20 mouse cellular contexts compared by ENCODE assay signal in the genomic region with DNA sequence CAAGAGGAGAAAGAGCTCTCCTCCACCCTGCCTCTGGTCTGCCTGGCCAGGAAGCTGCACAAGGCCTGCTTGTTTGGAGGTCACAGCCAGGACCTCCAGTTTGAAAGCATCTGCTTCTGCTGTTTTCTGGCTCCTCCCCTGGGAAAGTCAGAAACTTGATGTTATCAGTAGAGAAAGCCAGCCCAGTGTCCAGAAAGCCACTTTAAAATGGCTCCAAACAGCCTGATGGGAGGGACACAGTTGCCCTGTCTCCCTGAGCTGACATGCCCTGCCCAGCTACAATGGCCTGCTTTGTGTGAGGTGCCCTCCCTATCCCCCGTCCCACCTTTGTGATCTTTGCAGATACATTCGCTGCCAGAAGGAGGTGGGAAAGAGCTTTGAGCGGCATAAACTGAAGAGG. TPM values are rescaled to one million over a fixed set of nuclear protein-coding genes. Genes with fewer than 3 reads are reported as not detected.
DNase-seq lines count a peak whose midpoint lies in the region; ATAC-seq and TF ChIP-seq lines count a peak whose summit lies in the region.
"Had no signal": no experiment of that assay in that cellular context is flagged by ENCODE, and none has a peak within 500 bp of the region (broad histone marks: within the 10 kb centered on the region; RNA-seq: fewer than 3 reads in every experiment).

No protein-coding gene starts in this region.

- peaks cover 12% of the 10 kb centered on the region for H3K36me3 ChIP-seq in hindbrain, embryonic 11.5 days (ENCODE audit: control insufficient read depth, insufficient read depth, low read length)
- peaks cover 66% of the 10 kb centered on the region for H3K36me3 ChIP-seq in hindbrain, postnatal 0 days (ENCODE audit: insufficient read depth, low read length)
- H3K36me3 ChIP-seq in stomach, embryonic 14.5 days (ENCODE audit: control insufficient read depth, insufficient read depth, low read length): peaks cover 69% of the 10 kb centered on the region
- H3K36me3 ChIP-seq in stomach, postnatal 0 days (ENCODE audit: control insufficient read depth, insufficient read depth, low read length): peaks cover 61% of the 10 kb centered on the region
- H3K36me3 ChIP-seq in stomach, embryonic 16.5 days (ENCODE audit: control insufficient read depth, insufficient read depth, low read length): peaks cover 44% of the 10 kb centered on the region

- WGBS in hindbrain, embryonic 11.5 days: 85% methylated on average over 3 of the region's 3 CpGs
- WGBS in hindbrain, postnatal 0 days: 69% methylated on average over 3 of the region's 3 CpGs
- 69% methylated on average over 3 of the region's 3 CpGs for WGBS in stomach, embryonic 14.5 days
- 71% methylated on average over 3 of the region's 3 CpGs for WGBS in stomach, postnatal 0 days
- 60% methylated on average over 3 of the region's 3 CpGs for WGBS in stomach, embryonic 16.5 days

- intact Hi-C loops in gastrocnemius, adult 2 months (cut with DNase I): no loop called here

- TF ChIP-seq EP300 in stomach, postnatal 0 days (optimal IDR thresholded peaks at IDR 0.05): no peak

- H3K4me3 ChIP-seq in gastrocnemius, adult 2 months: no peak overlapping the region
- no peak overlapping the region for H3K4me3 ChIP-seq in hindbrain, embryonic 11.5 days (ENCODE audit: low read depth, low read length)
- H3K4me3 ChIP-seq in hindbrain, postnatal 0 days (ENCODE audit: low read length): no peak overlapping the region
- no peak overlapping the region for H3K4me3 ChIP-seq in stomach, embryonic 14.5 days (ENCODE audit: low read depth, low read length)
- no peak overlapping the region for H3K4me3 ChIP-seq in stomach, postnatal 0 days (ENCODE audit: low read depth, low read length)
- H3K4me3 ChIP-seq in stomach, embryonic 16.5 days (replicated peaks; ENCODE audit: low read length): no peak overlapping the region
- H3K4me3 ChIP-seq: forebrain, embryonic 12.5 days; limb, embryonic 12.5 days; lung, embryonic 15.5 days had no signal

- H3K27ac ChIP-seq in gastrocnemius, adult 2 months: peak overlapping the region; percentile 59
- H3K27ac ChIP-seq in hindbrain, embryonic 11.5 days (ENCODE audit: low read depth, low read length): peak overlapping the region; percentile 48
- no peak overlapping the region for H3K27ac ChIP-seq in hindbrain, postnatal 0 days
- peak overlapping the region; percentile 11; the same call in 1 of the 2 replicates for H3K27ac ChIP-seq in stomach, embryonic 14.5 days (ENCODE audit: low read length)
- no peak overlapping the region for H3K27ac ChIP-seq in stomach, postnatal 0 days (replicated peaks)
- 0 out of 2 replicates have a peak overlapping the region, but pooled peaks have one; percentile 30 for H3K27ac ChIP-seq in stomach, embryonic 16.5 days (ENCODE audit: low read length)
- H3K27ac ChIP-seq: forebrain, embryonic 12.5 days; limb, embryonic 12.5 days; lung, embryonic 15.5 days had no signal

- H3K4me2 ChIP-seq in hindbrain, embryonic 11.5 days (replicated peaks; ENCODE audit: low read depth, low read length): no peak overlapping the region
- no peak overlapping the region for H3K4me2 ChIP-seq in hindbrain, postnatal 0 days (ENCODE audit: low read depth, low read length)
- H3K4me2 ChIP-seq in stomach, embryonic 14.5 days (replicated peaks; ENCODE audit: low read depth, low read length): no peak overlapping the region
- no peak overlapping the region for H3K4me2 ChIP-seq in stomach, postnatal 0 days (replicated peaks; ENCODE audit: low read depth)
- H3K4me2 ChIP-seq in stomach, embryonic 16.5 days (ENCODE audit: low read depth, low read length): no peak overlapping the region
- H3K4me2 ChIP-seq: forebrain, embryonic 12.5 days; limb, embryonic 12.5 days; lung, embryonic 15.5 days had no signal

- no peaks in the 10 kb centered on the region; the same call in 1 of the 2 replicates for H3K4me1 ChIP-seq in hindbrain, embryonic 11.5 days (replicated peaks; ENCODE audit: control insufficient read depth, insufficient read depth, low read length)
- H3K4me1 ChIP-seq in hindbrain, postnatal 0 days (ENCODE audit: insufficient read depth, low read length): no peaks in the 10 kb centered on the region
- peaks cover 6% of the 10 kb centered on the region; the same call in 1 of the 2 replicates for H3K4me1 ChIP-seq in stomach, embryonic 14.5 days (ENCODE audit: control insufficient read depth, insufficient read depth, low read length)
- H3K4me1 ChIP-seq in stomach, postnatal 0 days (replicated peaks; ENCODE audit: control insufficient read depth, insufficient read depth): peaks cover 3% of the 10 kb centered on the region; the same call in 1 of the 2 replicates
- peaks cover 12% of the 10 kb centered on the region; the same call in 1 of the 2 replicates for H3K4me1 ChIP-seq in stomach, embryonic 16.5 days (ENCODE audit: control insufficient read depth, insufficient read depth, low read length)

- H3K9ac ChIP-seq in hindbrain, embryonic 11.5 days (ENCODE audit: low read depth, low read length): no peak overlapping the region
- H3K9ac ChIP-seq in hindbrain, postnatal 0 days (replicated peaks; ENCODE audit: low read length): no peak overlapping the region
- H3K9ac ChIP-seq in stomach, embryonic 14.5 days (replicated peaks; ENCODE audit: low read depth, low read length): no peak overlapping the region
- no peak overlapping the region for H3K9ac ChIP-seq in stomach, postnatal 0 days (ENCODE audit: low read length)
- no peak overlapping the region for H3K9ac ChIP-seq in stomach, embryonic 16.5 days (ENCODE audit: low read length)
- H3K9ac ChIP-seq: forebrain, embryonic 12.5 days; limb, embryonic 12.5 days; lung, embryonic 15.5 days had no signal

- no peak for DNase-seq in gastrocnemius, adult 2 months
- no peak for DNase-seq in gastrocnemius, adult 8-10 months (ENCODE audit: low spot score in 2 of 2)
- DNase-seq in hindbrain, embryonic 11.5 days (ENCODE audit: low spot score): no peak
- DNase-seq in hindbrain, postnatal 0 days (ENCODE audit: low spot score): no peak
- DNase-seq in stomach, postnatal 0 days (ENCODE audit: low spot score): no peak
- DNase-seq in frontal cortex, postnatal 10 days (ENCODE audit: low spot score in 2 of 2): no peak
- DNase-seq: cerebellum, adult 8-10 months; kidney, adult 18-20 months; kidney, postnatal 36 days; right cerebral cortex, adult 18-20 months; spleen, adult 18-20 months; thymus, adult 18-20 months had no signal

- ATAC-seq in hindbrain, embryonic 11.5 days (ENCODE audit: low FRiP score): peak; percentile 36; the same call in 1 of the 2 replicates
- ATAC-seq in hindbrain, postnatal 0 days: no peak
- no peak for ATAC-seq in stomach, embryonic 14.5 days (ENCODE audit: insufficient number of reproducible peaks, insufficient read depth, low FRiP score, low read depth)
- ATAC-seq in stomach, postnatal 0 days (ENCODE audit: low FRiP score, low TSS enrichment): no peak
- ATAC-seq in stomach, embryonic 16.5 days (ENCODE audit: insufficient read depth, low FRiP score): no peak

- no peaks in the 10 kb centered on the region for H3K9me3 ChIP-seq in hindbrain, embryonic 11.5 days (ENCODE audit: control insufficient read depth, low read length)
- H3K9me3 ChIP-seq in hindbrain, postnatal 0 days (ENCODE audit: low read length): no peaks in the 10 kb centered on the region
- H3K9me3 ChIP-seq in stomach, embryonic 14.5 days (ENCODE audit: control insufficient read depth, low read depth, low read length): no peaks in the 10 kb centered on the region
- H3K9me3 ChIP-seq in stomach, postnatal 0 days (ENCODE audit: control insufficient read depth, low read length): no peaks in the 10 kb centered on the region
- no peaks in the 10 kb centered on the region for H3K9me3 ChIP-seq in stomach, embryonic 16.5 days (replicated peaks; ENCODE audit: control insufficient read depth, low read length)
- H3K9me3 ChIP-seq: forebrain, embryonic 12.5 days; limb, embryonic 12.5 days; lung, embryonic 15.5 days had no signal

- no peak for TF ChIP-seq CTCF in gastrocnemius, adult 2 months (IDR thresholded peaks at IDR 0.05)
- TF ChIP-seq CTCF in hindbrain, postnatal 0 days (IDR thresholded peaks at IDR 0.05; ENCODE audit: low read depth): no peak
- TF ChIP-seq CTCF in stomach, postnatal 0 days (IDR thresholded peaks at IDR 0.05; ENCODE audit: low read depth): no peak

- H3K27me3 ChIP-seq in hindbrain, embryonic 11.5 days (ENCODE audit: control insufficient read depth, insufficient read depth, low read length): no peaks in the 10 kb centered on the region
- H3K27me3 ChIP-seq in hindbrain, postnatal 0 days (ENCODE audit: insufficient read depth, low read length): no peaks in the 10 kb centered on the region
- H3K27me3 ChIP-seq in stomach, embryonic 14.5 days (ENCODE audit: control insufficient read depth, insufficient read depth, low read length): no peaks in the 10 kb centered on the region
- no peaks in the 10 kb centered on the region for H3K27me3 ChIP-seq in stomach, postnatal 0 days (ENCODE audit: control insufficient read depth, insufficient read depth, low read length)
- 0 out of 2 replicates have a peak, but pooled peaks cover 4% of the 10 kb centered on the region for H3K27me3 ChIP-seq in stomach, embryonic 16.5 days (ENCODE audit: control insufficient read depth, insufficient read depth, low read length)
- H3K27me3 ChIP-seq: lung, embryonic 15.5 days had no signal

RNA-seq across cellular contexts. Expression of a gene that starts 4.4 kb away (rescaled TPM):
- total RNA-seq in gastrocnemius, adult 2 months (2021): under 1 TPM; 0.15 to 0.56 TPM
- under 1 TPM; 0.15 to 0.94 (median 0.56) TPM for total RNA-seq in gastrocnemius, adult 8-10 months (2022)
- polyA plus RNA-seq in hindbrain, embryonic 11.5 days (2014; fragmentation: Nextera tagmentation; extraction: Ambion mirVana): 1.3 and 1.6 TPM in 2 replicates
- 8.3 and 10.1 TPM in 2 replicates for total RNA-seq in hindbrain, postnatal 0 days (2014; rRNA removed)
- polyA plus RNA-seq in hindbrain, postnatal 0 days (2015; fragmentation: Nextera tagmentation; extraction: Ambion mirVana): 8.6 and 10.3 TPM in 2 replicates
- polyA plus RNA-seq in stomach, embryonic 14.5 days (2014; fragmentation: Nextera tagmentation; extraction: Ambion mirVana): 10.8 and 11.2 TPM in 2 replicates
- 12.3 and 16.2 TPM in 2 replicates for polyA plus RNA-seq in stomach, postnatal 0 days (2015; fragmentation: Nextera tagmentation; extraction: Ambion mirVana)
- polyA plus RNA-seq in stomach, embryonic 16.5 days (2015; fragmentation: Nextera tagmentation; extraction: Ambion mirVana): 19.9 and 24.9 TPM in 2 replicates
- total RNA-seq: megakaryocyte, adult 5-6 weeks; neutrophil, adult 5-6 weeks had no signal

RNA-seq across cellular contexts. Expression of a gene that starts 12.6 kb away (rescaled TPM):
- not detected for total RNA-seq in gastrocnemius, adult 2 months (2021)
- not detected for total RNA-seq in gastrocnemius, adult 8-10 months (2022)
- polyA plus RNA-seq in hindbrain, embryonic 11.5 days (2014; fragmentation: Nextera tagmentation; extraction: Ambion mirVana): 0.26 TPM in 1 of 2 replicates, not detected in the other
- total RNA-seq in hindbrain, postnatal 0 days (2014; rRNA removed): not detected in 2 replicates
- 0.15 TPM in 1 of 2 replicates, not detected in the other for polyA plus RNA-seq in hindbrain, postnatal 0 days (2015; fragmentation: Nextera tagmentation; extraction: Ambion mirVana)
- 0.45 TPM in 1 of 2 replicates, not detected in the other for polyA plus RNA-seq in stomach, embryonic 14.5 days (2014; fragmentation: Nextera tagmentation; extraction: Ambion mirVana)
- 199 and 225 TPM in 2 replicates for polyA plus RNA-seq in stomach, postnatal 0 days (2015; fragmentation: Nextera tagmentation; extraction: Ambion mirVana)
- polyA plus RNA-seq in stomach, embryonic 16.5 days (2015; fragmentation: Nextera tagmentation; extraction: Ambion mirVana): 9.8 and 26.1 TPM in 2 replicates
- total RNA-seq: heart, adult 8-10 months; megakaryocyte, adult 5-6 weeks; neutrophil, adult 5-6 weeks had no signal
- polyA plus RNA-seq: lung, embryonic 15.5 days had no signal

RNA-seq across cellular contexts. Expression of a gene that starts 18.5 kb away (rescaled TPM):
- total RNA-seq in gastrocnemius, adult 2 months (2021): not detected
- not detected for total RNA-seq in gastrocnemius, adult 8-10 months (2022)
- polyA plus RNA-seq in hindbrain, embryonic 11.5 days (2014; fragmentation: Nextera tagmentation; extraction: Ambion mirVana): not detected in 2 replicates
- not detected in 2 replicates for total RNA-seq in hindbrain, postnatal 0 days (2014; rRNA removed)
- not detected in 2 replicates for polyA plus RNA-seq in hindbrain, postnatal 0 days (2015; fragmentation: Nextera tagmentation; extraction: Ambion mirVana)
- polyA plus RNA-seq in stomach, embryonic 14.5 days (2014; fragmentation: Nextera tagmentation; extraction: Ambion mirVana): not detected in 2 replicates
- 20.1 and 24.9 TPM in 2 replicates for polyA plus RNA-seq in stomach, postnatal 0 days (2015; fragmentation: Nextera tagmentation; extraction: Ambion mirVana)
- polyA plus RNA-seq in stomach, embryonic 16.5 days (2015; fragmentation: Nextera tagmentation; extraction: Ambion mirVana): 4.4 and 12.2 TPM in 2 replicates
- total RNA-seq: heart, adult 8-10 months; neutrophil, adult 5-6 weeks had no signal
- polyA plus RNA-seq: forebrain, embryonic 12.5 days; limb, embryonic 12.5 days; lung, embryonic 15.5 days had no signal

RNA-seq across cellular contexts. Expression of a gene that starts 23.9 kb away (rescaled TPM):
- 10 to 100 TPM; 38.1 to 48.2 TPM for total RNA-seq in gastrocnemius, adult 2 months (2021)
- 10 to 100 TPM; 39.0 to 54.6 (median 44.5) TPM for total RNA-seq in gastrocnemius, adult 8-10 months (2022)
- 42.0 and 44.5 TPM in 2 replicates for polyA plus RNA-seq in hindbrain, embryonic 11.5 days (2014; fragmentation: Nextera tagmentation; extraction: Ambion mirVana)
- total RNA-seq in hindbrain, postnatal 0 days (2014; rRNA removed): 78.8 and 98.1 TPM in 2 replicates
- 42.9 and 43.0 TPM in 2 replicates for polyA plus RNA-seq in hindbrain, postnatal 0 days (2015; fragmentation: Nextera tagmentation; extraction: Ambion mirVana)
- polyA plus RNA-seq in stomach, embryonic 14.5 days (2014; fragmentation: Nextera tagmentation; extraction: Ambion mirVana): 38.9 and 39.4 TPM in 2 replicates
- 15.9 and 19.0 TPM in 2 replicates for polyA plus RNA-seq in stomach, postnatal 0 days (2015; fragmentation: Nextera tagmentation; extraction: Ambion mirVana)
- 40.0 and 42.9 TPM in 2 replicates for polyA plus RNA-seq in stomach, embryonic 16.5 days (2015; fragmentation: Nextera tagmentation; extraction: Ambion mirVana)

RNA-seq across cellular contexts. Expression of a gene that starts 24.0 kb away (rescaled TPM):
- 1 to 10 TPM; 2.0 to 2.1 TPM for total RNA-seq in gastrocnemius, adult 2 months (2021)
- total RNA-seq in gastrocnemius, adult 8-10 months (2022): 1 to 10 TPM; 1.9 to 3.7 (median 2.8) TPM
- polyA plus RNA-seq in hindbrain, embryonic 11.5 days (2014; fragmentation: Nextera tagmentation; extraction: Ambion mirVana): 1.7 TPM in 2 replicates
- total RNA-seq in hindbrain, postnatal 0 days (2014; rRNA removed): 0.52 and 0.54 TPM in 2 replicates
- polyA plus RNA-seq in hindbrain, postnatal 0 days (2015; fragmentation: Nextera tagmentation; extraction: Ambion mirVana): 1.1 and 1.5 TPM in 2 replicates
- polyA plus RNA-seq in stomach, embryonic 14.5 days (2014; fragmentation: Nextera tagmentation; extraction: Ambion mirVana): 20.5 and 23.1 TPM in 2 replicates
- 51.9 and 54.1 TPM in 2 replicates for polyA plus RNA-seq in stomach, postnatal 0 days (2015; fragmentation: Nextera tagmentation; extraction: Ambion mirVana)
- 41.3 and 58.9 TPM in 2 replicates for polyA plus RNA-seq in stomach, embryonic 16.5 days (2015; fragmentation: Nextera tagmentation; extraction: Ambion mirVana)
- total RNA-seq: neutrophil, adult 5-6 weeks had no signal

Comparison
In these comparisons a context has a peak if more than half of its experiments do, and no peak if none do; other contexts are left out.
1. H3K27ac ChIP-seq: peak in gastrocnemius, adult 2 months (single experiment), hindbrain, embryonic 11.5 days (single experiment), stomach, embryonic 14.5 days (single experiment) and stomach, embryonic 16.5 days (single experiment); none in hindbrain, postnatal 0 days (single experiment) and stomach, postnatal 0 days (single experiment).